Mouse (Mus musculus): ENCODE data around the gene Mcm3. TPM values are rescaled to one million over a fixed set of nuclear protein-coding genes. Genes with fewer than 3 reads are reported as not detected.
"Not testable (repeated sequence)": the region's sequence is repeated elsewhere in the genome, so short reads cannot be mapped to it uniquely, and the experiment has no call there.

The Mcm3 gene
- polyA plus RNA-seq, 1 experiment from 2014 or later, result 99.9 TPM

- not testable (repeated sequence) for H3K9me3 ChIP-seq (replicated peaks; ENCODE audit: control insufficient read depth, low read length); H3K36me3 ChIP-seq (ENCODE audit: control insufficient read depth, insufficient read depth, low read length); ATAC-seq (ENCODE audit: insufficient read depth, low FRiP score); H3K4me3 ChIP-seq (replicated peaks; ENCODE audit: low read length); H3K27ac ChIP-seq (ENCODE audit: low read length); H3K4me1 ChIP-seq (ENCODE audit: control insufficient read depth, insufficient read depth, low read length); H3K4me2 ChIP-seq (ENCODE audit: low read depth, low read length); H3K9ac ChIP-seq (ENCODE audit: low read length); H3K27me3 ChIP-seq (ENCODE audit: control insufficient read depth, insufficient read depth, low read length)
- WGBS, result 89% methylated on average over 1 of the region's 1 CpGs
Measured at GRCm38 (mm10) chr1:20790517-20790916, 29.6 kb downstream of the Mcm3 start, which contains the start of gene Il17f. Gene Il17f (minus strand): TSS chr1:20790617.

GRCm38 (mm10) chr1:20788419-20788818 lies 31.7 kb downstream of the Mcm3 start:
- no peak overlapping the region for H3K27ac ChIP-seq (ENCODE audit: low read length)
- no peaks in the 10 kb centered on the region for H3K27me3 ChIP-seq (ENCODE audit: control insufficient read depth, insufficient read depth, low read length)
- no peak overlapping the region for H3K4me2 ChIP-seq (ENCODE audit: low read depth, low read length)
- H3K4me1 ChIP-seq (ENCODE audit: control insufficient read depth, insufficient read depth, low read length), result no peaks in the 10 kb centered on the region
- no peak for ATAC-seq (ENCODE audit: insufficient read depth, low FRiP score)
- H3K4me3 ChIP-seq (replicated peaks; ENCODE audit: low read length), result no peak overlapping the region
- no peaks in the 10 kb centered on the region for H3K9me3 ChIP-seq (replicated peaks; ENCODE audit: control insufficient read depth, low read length)
- H3K36me3 ChIP-seq (ENCODE audit: control insufficient read depth, insufficient read depth, low read length), result no peaks in the 10 kb centered on the region
- H3K9ac ChIP-seq (ENCODE audit: low read length), result no peak overlapping the region
- WGBS, result 48% methylated on average over 10 of the region's 10 CpGs

DNA sequence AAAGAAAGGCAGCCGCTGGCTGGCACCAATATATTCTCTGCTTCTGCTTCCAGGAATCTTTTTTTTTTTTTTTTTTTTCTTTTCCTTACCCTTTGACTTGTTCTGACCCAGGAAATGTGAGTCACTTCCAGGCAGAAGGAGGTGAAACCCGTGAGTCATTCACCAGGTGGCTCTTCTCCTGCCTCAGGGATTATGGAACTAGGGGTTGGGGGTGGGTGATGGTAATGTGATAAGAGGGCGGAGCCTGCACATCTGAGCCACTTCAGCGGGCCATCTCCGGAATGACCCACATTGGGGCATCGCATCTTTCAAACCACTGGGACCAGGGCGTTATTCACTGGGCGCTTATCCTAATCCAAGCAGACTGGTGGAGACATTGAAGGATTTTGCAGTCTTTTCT lies 33.1 kb downstream of the Mcm3 start:
- Histone ChIP-seq H3K27me3 (ENCODE audit: control insufficient read depth, insufficient read depth, low read length) (no peaks in the 10 kb centered on the region), H3K9me3 (replicated peaks; ENCODE audit: control insufficient read depth, low read length) (no peaks in the 10 kb centered on the region), H3K9ac (ENCODE audit: low read length) (no peak overlapping the region), H3K4me2 (ENCODE audit: low read depth, low read length) (no peak overlapping the region), H3K27ac (ENCODE audit: low read length) (no peak overlapping the region), H3K36me3 (ENCODE audit: control insufficient read depth, insufficient read depth, low read length) (no peaks in the 10 kb centered on the region), H3K4me3 (replicated peaks; ENCODE audit: low read length) (no peak overlapping the region), H3K4me1 (ENCODE audit: control insufficient read depth, insufficient read depth, low read length) (no peaks in the 10 kb centered on the region)
- WGBS, result 35% methylated on average over 8 of the region's 8 CpGs
- ATAC-seq (ENCODE audit: insufficient read depth, low FRiP score), result no peak

DNA sequence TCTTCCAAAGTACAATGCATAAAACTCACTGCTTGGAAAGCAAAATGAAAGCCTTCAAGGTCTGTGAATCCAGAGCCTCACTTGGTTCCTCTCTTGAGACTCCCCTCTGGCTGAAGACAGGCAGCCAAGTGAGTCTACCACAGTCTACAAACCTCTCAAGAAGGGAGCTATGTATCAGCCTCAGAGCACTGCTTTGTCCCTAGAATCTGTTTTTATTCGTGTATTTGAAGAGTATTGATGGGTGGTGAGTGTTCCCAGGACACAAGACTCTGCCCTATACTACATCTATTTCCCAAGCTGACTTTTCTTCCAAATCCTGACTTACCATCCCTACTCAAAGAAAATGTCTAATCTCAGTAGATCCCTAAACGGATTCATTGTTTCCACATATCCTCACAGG lies 41.7 kb downstream of the Mcm3 start:
- WGBS, result 68% methylated on average over 2 of the region's 2 CpGs
- Histone ChIP-seq H3K4me3 (replicated peaks; ENCODE audit: low read length) (no peak overlapping the region), H3K9ac (ENCODE audit: low read length) (no peak overlapping the region), H3K27ac (ENCODE audit: low read length) (no peak overlapping the region), H3K4me1 (ENCODE audit: control insufficient read depth, insufficient read depth, low read length) (no peaks in the 10 kb centered on the region), H3K27me3 (ENCODE audit: control insufficient read depth, insufficient read depth, low read length) (no peaks in the 10 kb centered on the region), H3K9me3 (replicated peaks; ENCODE audit: control insufficient read depth, low read length) (no peaks in the 10 kb centered on the region), H3K36me3 (ENCODE audit: control insufficient read depth, insufficient read depth, low read length) (no peaks in the 10 kb centered on the region), H3K4me2 (ENCODE audit: low read depth, low read length) (no peak overlapping the region)
- no peak for ATAC-seq (ENCODE audit: insufficient read depth, low FRiP score)

- not testable (repeated sequence) for H3K9ac ChIP-seq (ENCODE audit: low read length); ATAC-seq (ENCODE audit: insufficient read depth, low FRiP score)
- 76% methylated on average over 4 of the region's 4 CpGs for whole genome bisulfite sequencing
Measured at GRCm38 (mm10) chr1:20774026-20774730, 45.9 kb downstream of the Mcm3 start.

GRCm38 (mm10) chr1:20766526-20766925 lies 53.6 kb downstream of the Mcm3 start:
- WGBS, result 72% methylated on average over 6 of the region's 6 CpGs
- no peaks in the 10 kb centered on the region for H3K27me3 ChIP-seq (ENCODE audit: control insufficient read depth, insufficient read depth, low read length)
- H3K36me3 ChIP-seq (ENCODE audit: control insufficient read depth, insufficient read depth, low read length), result no peaks in the 10 kb centered on the region
- H3K4me2 ChIP-seq (ENCODE audit: low read depth, low read length), result no peak overlapping the region
- H3K4me3 ChIP-seq (replicated peaks; ENCODE audit: low read length), result no peak overlapping the region
- H3K9ac ChIP-seq (ENCODE audit: low read length), result no peak overlapping the region
- H3K9me3 ChIP-seq (replicated peaks; ENCODE audit: control insufficient read depth, low read length), result no peaks in the 10 kb centered on the region
- no peak overlapping the region for H3K27ac ChIP-seq (ENCODE audit: low read length)
- no peaks in the 10 kb centered on the region for H3K4me1 ChIP-seq (ENCODE audit: control insufficient read depth, insufficient read depth, low read length)
- ATAC-seq (ENCODE audit: insufficient read depth, low FRiP score), result no peak

More at GRCm38 (mm10) chr1:20774026-20774730, 45.9 kb downstream of the Mcm3 start:
- not testable (repeated sequence) for H3K4me3 ChIP-seq (replicated peaks; ENCODE audit: low read length); H3K9me3 ChIP-seq (replicated peaks; ENCODE audit: control insufficient read depth, low read length); H3K36me3 ChIP-seq (ENCODE audit: control insufficient read depth, insufficient read depth, low read length); H3K4me1 ChIP-seq (ENCODE audit: control insufficient read depth, insufficient read depth, low read length); H3K27ac ChIP-seq (ENCODE audit: low read length); H3K4me2 ChIP-seq (ENCODE audit: low read depth, low read length); H3K27me3 ChIP-seq (ENCODE audit: control insufficient read depth, insufficient read depth, low read length)

- Histone ChIP-seq H3K9ac (ENCODE audit: low read length) (no peak overlapping the region), H3K4me2 (ENCODE audit: low read depth, low read length) (no peak overlapping the region), H3K4me1 (ENCODE audit: control insufficient read depth, insufficient read depth, low read length) (no peaks in the 10 kb centered on the region), H3K9me3 (replicated peaks; ENCODE audit: control insufficient read depth, low read length) (no peaks in the 10 kb centered on the region), H3K36me3 (ENCODE audit: control insufficient read depth, insufficient read depth, low read length) (no peaks in the 10 kb centered on the region), H3K27me3 (ENCODE audit: control insufficient read depth, insufficient read depth, low read length) (no peaks in the 10 kb centered on the region), H3K4me3 (replicated peaks; ENCODE audit: low read length) (no peak overlapping the region), H3K27ac (ENCODE audit: low read length) (no peak overlapping the region)
- 75% methylated on average over 4 of the region's 4 CpGs for WGBS
- no peak for ATAC-seq (ENCODE audit: insufficient read depth, low FRiP score)
Measured at GRCm38 (mm10) chr1:20761411-20761810, 58.7 kb downstream of the Mcm3 start.

DNA sequence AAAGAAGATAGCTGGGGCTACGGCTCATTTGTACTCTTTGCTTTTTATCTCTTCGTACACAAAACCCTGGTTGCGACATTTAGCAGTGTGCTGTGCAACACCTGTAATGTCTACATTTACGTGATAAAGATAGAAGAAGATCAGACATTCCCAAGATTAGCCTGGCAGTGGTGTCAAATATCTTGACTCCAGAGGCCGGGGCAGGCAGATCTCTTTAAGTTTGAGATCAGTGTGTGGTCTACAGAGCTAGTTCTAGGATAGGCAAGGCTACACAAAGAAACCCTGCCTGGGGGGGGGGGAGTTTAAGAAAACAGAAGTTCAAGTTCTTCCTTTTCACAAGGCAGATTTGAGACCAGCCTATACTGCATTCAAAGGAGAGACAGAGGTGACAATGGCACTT lies 59.8 kb downstream of the Mcm3 start:
- ATAC-seq (ENCODE audit: insufficient read depth, low FRiP score), result no peak
- Histone ChIP-seq H3K9ac (ENCODE audit: low read length) (no peak overlapping the region), H3K4me1 (ENCODE audit: control insufficient read depth, insufficient read depth, low read length) (no peaks in the 10 kb centered on the region), H3K36me3 (ENCODE audit: control insufficient read depth, insufficient read depth, low read length) (no peaks in the 10 kb centered on the region), H3K27ac (ENCODE audit: low read length) (no peak overlapping the region), H3K9me3 (replicated peaks; ENCODE audit: control insufficient read depth, low read length) (no peaks in the 10 kb centered on the region), H3K4me2 (ENCODE audit: low read depth, low read length) (no peak overlapping the region), H3K27me3 (ENCODE audit: control insufficient read depth, insufficient read depth, low read length) (no peaks in the 10 kb centered on the region), H3K4me3 (replicated peaks; ENCODE audit: low read length) (no peak overlapping the region)
- WGBS, result 76% methylated on average over 5 of the region's 5 CpGs

DNA sequence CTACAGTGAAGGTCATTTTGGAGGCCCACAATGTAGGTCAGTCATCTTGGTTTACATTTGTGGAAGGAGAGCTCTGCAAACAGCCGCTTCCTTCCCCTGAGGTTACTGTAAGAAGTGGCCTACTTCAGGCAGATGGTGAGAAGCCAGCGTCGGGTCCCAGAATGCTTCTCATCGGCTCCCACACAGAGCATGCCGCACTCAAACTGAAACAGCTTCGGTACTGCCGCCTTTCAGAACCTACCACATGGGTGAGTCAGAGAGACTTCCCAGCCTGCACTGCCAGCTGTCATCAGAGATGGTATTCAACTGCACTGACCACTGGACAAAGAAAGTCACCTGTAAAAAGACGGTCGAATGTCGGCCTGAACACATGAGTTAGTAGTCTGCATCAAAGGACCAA lies 60.3 kb downstream of the Mcm3 start:
- Histone ChIP-seq H3K9ac (ENCODE audit: low read length) (no peak overlapping the region), H3K4me3 (replicated peaks; ENCODE audit: low read length) (no peak overlapping the region), H3K4me1 (ENCODE audit: control insufficient read depth, insufficient read depth, low read length) (no peaks in the 10 kb centered on the region), H3K9me3 (replicated peaks; ENCODE audit: control insufficient read depth, low read length) (no peaks in the 10 kb centered on the region), H3K4me2 (ENCODE audit: low read depth, low read length) (no peak overlapping the region), H3K36me3 (ENCODE audit: control insufficient read depth, insufficient read depth, low read length) (no peaks in the 10 kb centered on the region), H3K27ac (ENCODE audit: low read length) (no peak overlapping the region), H3K27me3 (ENCODE audit: control insufficient read depth, insufficient read depth, low read length) (no peaks in the 10 kb centered on the region)
- ATAC-seq (ENCODE audit: insufficient read depth, low FRiP score), result no peak
- WGBS, result 76% methylated on average over 10 of the region's 10 CpGs

Data from stomach, embryonic 16.5 days (tissue).